Mouse (Mus musculus): ENCODE measurements around the gene Tmeff1.

DNA sequence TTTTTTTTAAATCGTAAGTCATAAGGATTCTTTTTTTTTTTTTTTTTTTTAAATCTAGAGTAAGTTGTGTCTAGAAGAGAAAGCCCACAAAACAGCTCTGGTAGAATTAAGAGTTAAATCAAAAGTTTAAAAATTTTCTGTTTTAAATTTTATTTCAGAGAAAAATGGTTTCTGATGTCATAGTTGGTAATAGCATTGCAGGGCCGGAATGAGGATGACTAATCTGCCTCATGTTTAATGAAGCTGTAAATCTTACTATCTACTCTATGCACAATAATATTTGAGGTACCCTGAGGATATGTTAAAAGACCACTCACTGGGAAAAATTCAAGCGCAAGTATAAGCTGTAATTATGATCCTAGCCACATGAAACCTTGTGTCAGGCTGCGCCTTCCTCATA lies 30.5 kb downstream of the Tmeff1 start:
- TF ChIP-seq CTCF (IDR thresholded peaks at IDR 0.05; ENCODE audit: borderline replicate concordance, extremely low read depth, insufficient read depth, insufficient read length) (no peak), POLR2A (IDR thresholded peaks at IDR 0.05; ENCODE audit: borderline replicate concordance, extremely low read depth, insufficient read depth, insufficient read length, poor library complexity, severe bottlenecking) (no peak)

Data from brain, embryonic 14.5 days (tissue).